Mouse (Mus musculus) forebrain, embryonic 14.5 days (tissue): ENCODE data around the gene 4632433K11Rik. TPM values are rescaled to one million over a fixed set of nuclear protein-coding genes. Genes with fewer than 3 reads are reported as not detected.
"Not testable (repeated sequence)": the region's sequence is repeated elsewhere in the genome, so short reads cannot be mapped to it uniquely, and the experiment has no call there.

Source experiments
- ATAC-seq: fragments of 200-750 bp; cut with Nextera tagmentation; 2 replicates; pipeline ENCODE4 v1.8.0; 2017; ENCODE audit warnings: mild to moderate bottlenecking, moderate library complexity
- DNase-seq: peaks from one replicate; pipeline ENCODE4 v3.0.0-alpha.2; 2015; ENCODE audit warnings: low spot score
- H3K27ac ChIP-seq: fragments of 300-500 bp; sonication (generic); 2 replicates; pipeline ENCODE4 v1.5.1; 2014; ENCODE audit warnings: low read depth, mild to moderate bottlenecking, control low read depth, low read length, moderate library complexity
- H3K27me3 ChIP-seq: fragments of 300-500 bp; sonication (generic); replicated peaks from 2 replicates; pipeline ENCODE4 v1.6.1; 2014; ENCODE audit warnings: low read length, control low read depth, mixed read lengths; ENCODE audit not compliant: control insufficient read depth, insufficient read depth
- H3K36me3 ChIP-seq: fragments of 300-500 bp; sonication (generic); 2 replicates; pipeline ENCODE4 v1.6.1; 2014; ENCODE audit warnings: low read length, control low read depth; ENCODE audit not compliant: control insufficient read depth, insufficient read depth
- H3K4me1 ChIP-seq: fragments of 300-500 bp; sonication (generic); 2 replicates; pipeline ENCODE4 v1.6.1; 2014; ENCODE audit warnings: antibody characterized with exemption, low read length, control low read depth; ENCODE audit not compliant: control insufficient read depth, insufficient read depth
- H3K4me2 ChIP-seq: fragments of 300-500 bp; sonication (generic); 2 replicates; pipeline ENCODE4 v1.6.1; 2014; ENCODE audit warnings: mild to moderate bottlenecking, control low read depth, low read length
- H3K4me3 ChIP-seq: fragments of 300-500 bp; sonication (generic); 2 replicates; pipeline ENCODE4 v1.5.1; 2014; ENCODE audit warnings: low read depth, low read length, control low read depth
- H3K9ac ChIP-seq: fragments of 300-500 bp; sonication (generic); 2 replicates; pipeline ENCODE4 v1.6.1; 2014; ENCODE audit warnings: mild to moderate bottlenecking, low read length, control low read depth, moderate library complexity
- H3K9me3 ChIP-seq: fragments of 300-500 bp; sonication (generic); replicated peaks from 2 replicates; pipeline ENCODE4 v1.6.1; 2016; ENCODE audit warnings: low read length, control low read depth, mixed read lengths; ENCODE audit not compliant: control insufficient read depth
- WGBS: fragments of 180-500 bp; shearing (Covaris S2); extraction: QIAGEN DNeasy Blood & Tissue Kit; methylation state at CpG from one replicate; pipeline ENCODE4 v1.1.7; 2014; 5-methylcytosine and 5-hydroxymethylcytosine counted together
- polyA plus RNA-seq: library from polyadenylated mRNA; unstranded; fragments of >200 nt; fragmentation: Nextera tagmentation; extraction: Ambion mirVana; gene quantifications from 2 replicates; pipeline ENCODE4 v1.2.1, GENCODE M21; 2014

4632433K11Rik gene
- polyA plus RNA-seq, 1 experiment from 2014 or later = not detected

DNA sequence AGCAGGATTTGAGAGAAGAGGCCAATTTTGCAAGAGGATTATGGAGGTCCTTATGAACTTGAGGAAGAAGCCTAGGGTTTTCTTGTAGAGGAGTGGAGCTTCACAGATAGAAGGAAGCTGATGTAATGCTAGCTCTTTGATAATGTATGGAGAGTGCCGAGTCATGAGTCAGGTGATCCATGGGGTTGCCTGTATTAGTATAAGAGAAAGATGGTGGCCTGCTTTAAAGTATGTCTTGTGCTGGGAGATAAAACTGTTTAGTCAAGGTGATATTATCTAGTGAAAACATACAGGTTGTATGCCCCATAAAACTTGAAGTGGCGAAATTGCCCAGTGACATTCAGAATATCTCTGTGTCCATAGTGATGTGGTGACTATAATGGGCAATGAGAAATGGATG is 43.0 kb downstream of the 4632433K11Rik start:
- Histone ChIP-seq H3K27me3 (no peaks in the 10 kb centered on the region), H3K9ac (no peak overlapping the region), H3K36me3 (peaks cover 72% of the 10 kb centered on the region), H3K9me3 (no peaks in the 10 kb centered on the region), H3K4me2 (no peak overlapping the region), H3K4me1 (peaks cover 12% of the 10 kb centered on the region), H3K4me3 (no peak overlapping the region), H3K27ac (no peak overlapping the region)
- DNase-seq (no peak), ATAC-seq (no peak)
- WGBS = 88% methylated on average over 2 of the region's 2 CpGs

DNA sequence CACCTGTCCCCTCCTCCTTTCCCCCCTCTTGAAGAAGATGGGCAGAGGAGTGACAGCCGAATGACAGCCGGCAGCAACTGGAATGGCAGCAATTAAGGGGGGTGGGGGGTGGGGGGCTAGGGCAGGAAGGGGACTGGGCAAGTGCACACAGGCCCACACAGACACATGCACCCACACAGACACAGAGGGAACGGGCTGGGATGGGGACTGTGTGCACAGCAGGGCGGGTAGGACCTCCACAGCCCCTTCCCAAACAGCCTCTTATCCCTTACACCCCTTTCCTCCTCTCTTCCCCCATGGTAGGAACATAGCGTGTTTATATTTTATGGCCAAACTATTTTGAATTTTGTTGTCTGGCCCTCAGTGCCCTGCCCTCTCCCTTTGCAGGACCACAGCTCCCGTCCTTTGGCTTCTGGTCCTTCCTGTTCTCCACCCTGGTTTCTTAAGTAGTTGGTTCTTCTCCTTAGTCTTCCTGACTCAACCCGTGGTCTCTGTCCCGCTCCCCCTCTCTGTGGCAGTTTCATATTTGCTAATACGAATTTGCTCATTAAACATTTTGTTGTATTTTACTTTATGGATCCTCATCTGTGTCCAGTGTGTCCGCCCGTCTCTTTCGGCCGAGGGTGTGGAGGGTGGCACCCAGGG is 45.6 kb downstream of the 4632433K11Rik start:
- 45% methylated on average over 9 of the region's 13 CpGs for WGBS
- DNase-seq, H3K27me3 ChIP-seq, H3K9me3 ChIP-seq, H3K9ac ChIP-seq: not testable (repeated sequence)
- ATAC-seq = peak; percentile 32
- Histone ChIP-seq H3K4me2 (peak overlapping the region; percentile 84), H3K27ac (peak overlapping the region; percentile 36; the same call in 1 of the 2 replicates), H3K36me3 (peaks cover 62% of the 10 kb centered on the region), H3K4me1 (peaks cover 15% of the 10 kb centered on the region), H3K4me3 (peak overlapping the region; percentile 99)

DNA sequence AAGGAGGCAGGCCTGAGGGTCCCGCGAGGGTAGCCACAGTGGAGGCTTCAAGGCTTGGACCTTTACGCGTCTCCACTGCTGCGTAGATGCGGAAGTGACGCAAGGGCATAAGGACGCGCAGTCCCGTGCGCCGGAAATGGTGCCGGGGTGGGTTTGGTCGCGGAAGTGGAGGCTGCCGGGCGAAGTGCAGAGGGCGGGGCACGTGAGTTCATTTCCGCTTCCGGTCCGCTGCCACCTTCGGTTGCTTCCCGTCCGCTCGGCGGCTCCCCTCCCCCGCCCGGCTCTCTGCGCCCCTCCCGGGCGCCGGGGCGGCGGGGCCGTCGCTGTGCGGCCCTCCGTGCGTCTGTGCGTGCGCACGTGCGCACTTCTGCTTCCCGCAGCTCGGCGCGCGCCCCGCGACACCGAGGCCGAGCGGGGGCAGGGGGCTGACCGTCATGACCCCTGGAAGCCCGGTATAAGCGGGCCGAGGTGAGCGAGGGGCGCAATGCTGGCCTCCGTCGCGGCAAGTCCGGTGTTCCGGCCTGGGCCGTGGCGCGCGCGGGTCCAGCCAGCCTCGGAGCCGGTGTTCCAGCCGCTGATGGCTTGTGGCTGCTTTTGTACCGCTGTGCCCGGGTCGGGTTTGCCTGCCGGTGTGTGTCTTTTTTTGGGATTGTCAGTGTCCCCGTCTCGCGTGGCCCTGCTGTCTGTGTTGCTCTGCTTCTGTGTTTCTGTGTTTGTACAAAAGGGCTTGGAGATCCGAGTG is 46.3 kb downstream of the 4632433K11Rik start, which contains the start of gene Epn1:
TSS of gene Epn1 (plus strand) at position 226 of the 742 bp plus-strand sequence.
- Histone ChIP-seq H3K36me3 (peaks cover 62% of the 10 kb centered on the region), H3K4me3 (peak within 1 kb of the TSS; percentile 99), H3K27me3 (no peaks in the 10 kb centered on the region), H3K4me2 (peak within 1 kb of the TSS; percentile 84), H3K9ac (peak within 1 kb of the TSS; percentile 97), H3K27ac (peak within 1 kb of the TSS; percentile 84), H3K9me3 (no peaks in the 10 kb centered on the region), H3K4me1 (peaks cover 15% of the 10 kb centered on the region)
- WGBS = under 1% methylated on average over 80 of the region's 81 CpGs
- DNase-seq = peak; percentile 98
- ATAC-seq = peak; percentile 99

DNA sequence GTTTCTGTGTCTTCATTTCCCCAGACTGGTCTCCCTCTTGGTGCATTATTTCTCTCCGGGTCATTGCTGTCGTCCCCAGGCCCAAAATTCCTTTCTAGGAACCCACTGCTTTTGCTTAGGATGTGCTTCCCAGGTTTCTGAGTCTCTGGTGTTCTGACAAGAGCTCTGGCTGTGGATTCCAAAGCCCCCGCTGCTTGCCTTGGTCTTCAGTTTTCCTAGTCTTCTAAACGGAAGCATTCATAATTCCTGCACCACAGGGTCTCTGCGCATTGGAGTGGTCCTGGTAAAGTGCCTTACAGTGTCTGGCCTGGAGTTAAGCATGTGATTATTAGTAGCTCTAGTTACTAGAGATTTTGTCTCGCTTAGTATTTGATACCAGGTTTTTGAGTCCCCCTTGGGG is 46.9 kb downstream of the 4632433K11Rik start:
- WGBS = 22% methylated on average over 6 of the region's 6 CpGs
- ATAC-seq (no peak), DNase-seq (no peak)
- peak overlapping the region; percentile 99 for H3K4me3 ChIP-seq
- peak overlapping the region; percentile 97 for H3K9ac ChIP-seq
- peak overlapping the region; percentile 84 for H3K4me2 ChIP-seq
- H3K27me3 ChIP-seq = no peaks in the 10 kb centered on the region
- peaks cover 61% of the 10 kb centered on the region for H3K36me3 ChIP-seq
- H3K9me3 ChIP-seq = no peaks in the 10 kb centered on the region
- H3K4me1 ChIP-seq = peaks cover 15% of the 10 kb centered on the region
- H3K27ac ChIP-seq = peak overlapping the region; percentile 84

DNA sequence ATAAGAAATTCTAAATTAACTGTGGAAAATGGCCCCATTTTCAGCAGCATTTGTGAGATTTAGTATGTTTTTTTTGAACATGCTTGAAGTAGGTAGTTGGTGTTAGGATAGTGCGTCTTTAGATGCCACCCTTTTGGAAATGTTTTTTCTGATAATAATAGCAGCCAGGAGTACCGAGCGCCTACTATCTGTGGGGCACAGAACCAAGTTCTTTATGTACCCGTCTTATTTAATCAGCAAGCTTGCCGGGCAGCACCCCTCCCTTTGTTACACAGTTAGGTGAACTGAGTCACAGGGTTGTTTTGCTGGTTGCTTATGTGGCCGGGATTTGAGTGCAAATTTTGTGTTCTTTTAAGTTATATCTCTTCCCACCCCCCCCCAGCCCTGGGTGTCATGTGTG is 47.3 kb downstream of the 4632433K11Rik start:
- Histone ChIP-seq H3K4me2 (peak overlapping the region; percentile 84), H3K4me1 (peaks cover 15% of the 10 kb centered on the region), H3K4me3 (peak overlapping the region; percentile 99), H3K36me3 (peaks cover 57% of the 10 kb centered on the region), H3K27me3 (no peaks in the 10 kb centered on the region), H3K9ac (peak overlapping the region; percentile 97), H3K27ac (no peak overlapping the region), H3K9me3 (no peaks in the 10 kb centered on the region)
- DNase-seq (no peak), ATAC-seq (no peak)
- 75% methylated on average over 6 of the region's 6 CpGs for WGBS

DNA sequence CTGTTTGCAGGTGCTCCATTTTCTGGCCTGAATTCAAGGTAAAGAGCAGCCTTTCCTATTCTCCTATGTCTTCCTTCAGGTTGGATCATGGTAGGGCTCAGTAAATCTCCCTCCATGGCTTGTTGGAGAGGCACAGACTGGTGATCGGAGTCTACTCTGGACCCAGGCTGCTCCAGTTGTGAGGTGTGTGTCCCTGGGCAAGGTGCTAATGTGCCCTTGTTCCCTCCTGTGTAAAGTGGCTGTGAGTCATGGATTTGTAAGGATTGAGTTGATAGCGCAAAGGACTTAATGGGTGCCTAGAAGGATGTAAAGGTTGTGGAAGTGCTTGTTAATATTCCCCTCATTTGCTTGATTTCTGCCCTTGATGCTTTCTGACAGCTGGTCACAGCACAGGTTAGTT is 48.0 kb downstream of the 4632433K11Rik start:
- 96% methylated on average over 2 of the region's 2 CpGs for WGBS
- no peak overlapping the region for H3K9ac ChIP-seq
- no peaks in the 10 kb centered on the region for H3K27me3 ChIP-seq
- peaks cover 15% of the 10 kb centered on the region for H3K4me1 ChIP-seq
- no peak overlapping the region for H3K27ac ChIP-seq
- no peak overlapping the region for H3K4me3 ChIP-seq
- ATAC-seq (no peak), DNase-seq (no peak)
- peaks cover 50% of the 10 kb centered on the region for H3K36me3 ChIP-seq
- no peaks in the 10 kb centered on the region for H3K9me3 ChIP-seq
- peak overlapping the region; percentile 84; the same call in 1 of the 2 replicates for H3K4me2 ChIP-seq

DNA sequence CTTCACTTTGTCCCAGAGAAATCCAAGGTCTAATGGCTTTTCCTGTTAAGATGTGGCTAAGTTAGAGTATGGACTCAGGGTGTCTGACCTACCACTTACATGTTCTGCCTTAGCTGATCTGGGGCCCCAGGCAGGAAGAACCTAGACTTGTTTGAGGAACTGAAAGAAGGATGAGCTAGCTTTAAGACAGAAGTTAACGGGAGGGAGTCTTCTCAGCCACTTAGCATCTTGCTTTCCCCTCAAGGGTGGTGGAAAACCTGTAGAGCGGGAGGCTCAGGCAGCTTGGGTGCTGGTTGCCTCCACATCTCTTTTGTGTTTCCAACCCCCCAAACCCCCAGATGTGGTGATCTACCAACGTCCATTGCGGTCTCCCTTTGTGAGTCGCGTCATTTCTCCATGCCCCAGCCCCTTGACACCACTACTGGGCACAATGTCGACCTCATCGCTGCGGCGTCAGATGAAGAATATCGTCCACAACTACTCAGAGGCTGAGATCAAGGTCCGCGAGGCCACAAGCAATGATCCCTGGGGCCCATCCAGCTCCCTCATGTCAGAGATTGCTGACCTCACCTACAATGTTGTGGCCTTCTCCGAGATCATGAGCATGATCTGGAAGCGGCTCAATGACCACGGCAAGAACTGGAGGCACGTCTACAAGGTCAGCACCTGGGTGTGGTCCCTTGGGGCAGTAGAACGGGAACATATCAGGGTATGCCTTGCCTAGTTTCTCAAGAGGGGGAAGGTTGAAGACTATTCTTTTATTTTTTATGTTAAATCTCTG is 49.6 kb downstream of the 4632433K11Rik start:
- Histone ChIP-seq H3K36me3 (peaks cover 35% of the 10 kb centered on the region), H3K9ac (no peak overlapping the region), H3K9me3 (no peaks in the 10 kb centered on the region), H3K4me3 (no peak overlapping the region), H3K27me3 (no peaks in the 10 kb centered on the region), H3K4me2 (no peak overlapping the region), H3K4me1 (peaks cover 15% of the 10 kb centered on the region), H3K27ac (no peak overlapping the region)
- ATAC-seq (no peak), DNase-seq (no peak)
- WGBS = 94% methylated on average over 18 of the region's 18 CpGs
